Mouse (Mus musculus) liver, embryonic 14.5 days (tissue): ENCODE measurements around the gene Vmn2r83.

Source experiments
- CTCF ChIP-seq: IDR thresholded peaks from 2 replicates; pipeline ENCODE4 v1.5.1; 2016; ENCODE audit warnings: antibody characterized with exemption, low read depth, control low read depth
- EP300 ChIP-seq: IDR thresholded peaks from 2 replicates; pipeline ENCODE4 v1.6.1; 2016; ENCODE audit warnings: antibody characterized with exemption, low read depth

GRCm38 (mm10) chr10:79496701-79497288 is 28.3 kb downstream of the Vmn2r83 start:
- TF ChIP-seq EP300 (no peak), CTCF (no peak)
